Mouse (Mus musculus) myocyte (in vitro differentiated cells): ENCODE data around the gene Alg14.

Experiments
- CEBPB ChIP-seq: IDR thresholded peaks from 2 replicates; pipeline ENCODE4 v1.6.1; 2011; ENCODE audit warnings: mild to moderate bottlenecking, moderate library complexity; ENCODE audit not compliant: poor library complexity, insufficient read depth, severe bottlenecking
- E2F4 ChIP-seq: IDR thresholded peaks from one replicate; pipeline ENCODE4 v1.6.1; 2011; ENCODE audit warnings: mild to moderate bottlenecking, control low read depth, moderate library complexity; ENCODE audit not compliant: insufficient read depth
- MAX ChIP-seq: IDR thresholded peaks from one replicate; pipeline ENCODE4 v1.6.1; 2011; ENCODE audit warnings: low read depth, mild to moderate bottlenecking, control low read depth
- MYOD1 ChIP-seq, 3 experiments: IDR thresholded peaks; one replicate each; pipeline ENCODE4 v1.6.1; 2011; ENCODE audit warnings: control low read depth in 2 of 3, low read depth in 2 of 3, mild to moderate bottlenecking in 2 of 3, moderate library complexity in 1 of 3; ENCODE audit not compliant: insufficient read length in 2 of 3, control insufficient read depth in 1 of 3
- MYOG ChIP-seq, 3 experiments: IDR thresholded peaks; one replicate each; pipeline ENCODE4 v1.6.1; 2011; ENCODE audit warnings: control low read depth in 2 of 3, low read depth in 2 of 3, mild to moderate bottlenecking in 2 of 3; ENCODE audit not compliant: insufficient read length in 2 of 3, control insufficient read depth in 1 of 3, insufficient read depth in 1 of 3
- POLR2A ChIP-seq: IDR thresholded peaks from one replicate; pipeline ENCODE4 v1.6.1; 2011; ENCODE audit warnings: low read depth, mild to moderate bottlenecking, control low read depth, moderate library complexity; ENCODE audit not compliant: insufficient read length
- POLR2AphosphoS2 ChIP-seq: IDR thresholded peaks from one replicate; pipeline ENCODE4 v1.6.1; 2011; ENCODE audit warnings: low read depth, control low read depth; ENCODE audit not compliant: insufficient read length
- REST ChIP-seq: IDR thresholded peaks from one replicate; pipeline ENCODE4 v1.6.1; 2011; ENCODE audit warnings: mild to moderate bottlenecking, control low read depth, moderate library complexity; ENCODE audit not compliant: insufficient read depth, insufficient read length
- SRF ChIP-seq: IDR thresholded peaks from one replicate; pipeline ENCODE4 v1.6.1; 2011; ENCODE audit warnings: low read depth; ENCODE audit not compliant: control insufficient read depth, insufficient read length
- TCF12 ChIP-seq: IDR thresholded peaks from one replicate; pipeline ENCODE4 v1.6.1; 2011; ENCODE audit warnings: mild to moderate bottlenecking, control low read depth; ENCODE audit not compliant: poor library complexity, insufficient read depth, severe bottlenecking
- TCF3 ChIP-seq: IDR thresholded peaks from one replicate; pipeline ENCODE4 v1.6.1; 2011; ENCODE audit warnings: low read depth, control low read depth; ENCODE audit not compliant: insufficient read length
- USF1 ChIP-seq: IDR thresholded peaks from one replicate; pipeline ENCODE4 v1.6.1; 2011; ENCODE audit warnings: low read depth, mild to moderate bottlenecking, control low read depth, moderate library complexity

GRCm38 (mm10) chr3:121355569-121355968 is 64.0 kb downstream of the Alg14 start:
- no peak for TF ChIP-seq MYOG (IDR thresholded peaks at IDR 0.05; ENCODE audit: control insufficient read depth in 1 of 3, insufficient read depth in 1 of 3, insufficient read length in 2 of 3, low read depth in 2 of 3)
- TF ChIP-seq POLR2A, result no peak
- no peak for TF ChIP-seq CEBPB
- no peak for TF ChIP-seq POLR2AphosphoS2
- TF ChIP-seq REST, result no peak
- TF ChIP-seq TCF12, result no peak
- TF ChIP-seq MAX, result no peak
- no peak for TF ChIP-seq E2F4
- no peak for TF ChIP-seq USF1
- no peak for TF ChIP-seq MYOD1 (IDR thresholded peaks at IDR 0.05; ENCODE audit: control insufficient read depth in 1 of 3, insufficient read length in 2 of 3, low read depth in 2 of 3)
- no peak for TF ChIP-seq TCF3
- TF ChIP-seq SRF, result no peak
